Mouse (Mus musculus): ENCODE measurements around the gene Crip2. TPM values are rescaled to one million over a fixed set of nuclear protein-coding genes. Genes with fewer than 3 reads are reported as not detected.
A peak's percentile ranks its signal among the peaks of the same experiment; 100 is the strongest.

The Crip2 gene
- polyA plus RNA-seq, 1 experiment from 2014 or later: 43.8 TPM

- Histone ChIP-seq H3K27ac (ENCODE audit: low read length) (no peak overlapping the region; the same call in 1 of the 2 replicates), H3K36me3 (ENCODE audit: control insufficient read depth, insufficient read depth) (no peaks in the 10 kb centered on the region), H3K9ac (ENCODE audit: low read depth, low read length) (no peak overlapping the region), H3K4me1 (ENCODE audit: control insufficient read depth, low read depth, low read length) (peaks cover 78% of the 10 kb centered on the region), H3K27me3 (ENCODE audit: control insufficient read depth, insufficient read depth, low read depth, low read length) (no peaks in the 10 kb centered on the region), H3K4me3 (ENCODE audit: low read depth, low read length) (no peak overlapping the region), H3K9me3 (replicated peaks; ENCODE audit: control insufficient read depth, low read length) (no peaks in the 10 kb centered on the region), H3K4me2 (ENCODE audit: low read depth, low read length) (no peak overlapping the region)
- WGBS (ENCODE audit: insufficient replicate concordance): 61% methylated on average over 8 of the region's 8 CpGs
- ATAC-seq (ENCODE audit: low read depth): no peak
Measured at GRCm38 (mm10) chr12:113103846-113104451, 36.1 kb upstream of the Crip2 start.

DNA sequence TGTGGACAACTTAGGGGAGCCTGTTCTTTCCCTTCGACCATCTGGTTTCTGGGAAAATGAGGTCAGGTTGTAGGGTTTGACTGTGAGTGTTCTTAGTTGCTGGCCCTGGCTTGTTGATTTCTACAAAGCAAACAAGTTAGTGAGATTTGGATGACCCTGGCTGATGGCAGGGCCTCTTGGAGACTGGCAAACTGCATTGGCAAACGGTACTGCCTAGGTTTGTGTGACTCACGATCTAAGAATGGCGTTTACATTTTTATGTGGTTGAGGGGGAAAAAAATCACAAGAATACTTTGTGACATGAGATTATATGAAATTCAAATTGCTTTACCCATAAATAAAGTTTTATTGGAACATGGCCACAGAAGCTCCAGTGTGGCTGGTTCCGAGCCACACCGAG lies 33.6 kb upstream of the Crip2 start:
- Histone ChIP-seq H3K9ac (ENCODE audit: low read depth, low read length) (peak overlapping the region; percentile 2; the same call in 1 of the 2 replicates), H3K4me2 (ENCODE audit: low read depth, low read length) (no peak overlapping the region)

DNA sequence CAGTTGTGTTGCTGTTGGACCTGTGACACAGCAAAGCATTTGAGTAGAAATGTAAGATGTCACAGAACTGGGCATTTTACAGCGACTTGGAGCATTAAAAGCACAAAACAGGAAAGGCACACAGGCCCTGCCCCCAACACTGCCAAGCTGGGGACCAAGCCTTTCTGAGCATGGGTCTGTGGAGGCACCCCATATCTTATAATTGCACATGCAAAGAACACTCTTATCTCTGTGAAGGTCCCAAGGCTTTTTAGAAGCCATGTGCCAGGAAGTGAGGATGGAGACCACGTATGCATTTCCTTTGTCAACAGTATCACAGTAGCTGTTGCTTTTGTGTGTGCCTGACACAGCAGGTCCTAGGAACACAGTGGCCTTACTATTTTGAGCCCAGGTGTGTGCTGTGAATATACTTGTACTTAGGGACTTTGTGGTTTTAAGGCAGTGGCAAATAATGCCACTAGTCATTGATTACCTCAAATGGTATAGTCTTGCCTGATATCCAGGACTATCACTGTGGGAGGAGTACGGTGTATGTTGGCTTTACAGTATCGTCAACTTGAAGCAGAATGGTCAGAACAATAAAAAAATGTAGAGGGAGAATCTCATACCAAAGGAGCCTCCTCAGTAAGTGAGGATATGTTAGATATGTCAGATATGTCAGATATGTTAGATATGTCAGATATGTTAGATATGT lies 32.5 kb upstream of the Crip2 start:
- H3K9ac ChIP-seq (ENCODE audit: low read depth, low read length): peak overlapping the region; percentile 2
- no peaks in the 10 kb centered on the region for H3K36me3 ChIP-seq (ENCODE audit: control insufficient read depth, insufficient read depth)
- H3K9me3 ChIP-seq (replicated peaks; ENCODE audit: control insufficient read depth, low read length): no peaks in the 10 kb centered on the region
- peak overlapping the region; percentile 57 for H3K4me2 ChIP-seq (ENCODE audit: low read depth, low read length)
- H3K27ac ChIP-seq (ENCODE audit: low read length): peak overlapping the region; percentile 91
- H3K4me1 ChIP-seq (ENCODE audit: control insufficient read depth, low read depth, low read length): peaks cover 66% of the 10 kb centered on the region
- no peaks in the 10 kb centered on the region for H3K27me3 ChIP-seq (ENCODE audit: control insufficient read depth, insufficient read depth, low read depth, low read length)
- WGBS (ENCODE audit: insufficient replicate concordance): 20% methylated on average over 4 of the region's 4 CpGs
- peak; percentile 93 for ATAC-seq (ENCODE audit: low read depth)
- 0 out of 2 replicates have a peak overlapping the region, but pooled peaks have one; percentile 8 for H3K4me3 ChIP-seq (ENCODE audit: low read depth, low read length)

More for the DNA sequence above, 33.6 kb upstream of the Crip2 start:
- no peaks in the 10 kb centered on the region for H3K9me3 ChIP-seq (replicated peaks; ENCODE audit: control insufficient read depth, low read length)
- no peak for ATAC-seq (ENCODE audit: low read depth)
- peak overlapping the region; percentile 91 for H3K27ac ChIP-seq (ENCODE audit: low read length)
- H3K4me1 ChIP-seq (ENCODE audit: control insufficient read depth, low read depth, low read length): peaks cover 71% of the 10 kb centered on the region
- WGBS (ENCODE audit: insufficient replicate concordance): 80% methylated on average over 6 of the region's 6 CpGs
- no peak overlapping the region for H3K4me3 ChIP-seq (ENCODE audit: low read depth, low read length)
- no peaks in the 10 kb centered on the region for H3K36me3 ChIP-seq (ENCODE audit: control insufficient read depth, insufficient read depth)
- no peaks in the 10 kb centered on the region for H3K27me3 ChIP-seq (ENCODE audit: control insufficient read depth, insufficient read depth, low read depth, low read length)

DNA sequence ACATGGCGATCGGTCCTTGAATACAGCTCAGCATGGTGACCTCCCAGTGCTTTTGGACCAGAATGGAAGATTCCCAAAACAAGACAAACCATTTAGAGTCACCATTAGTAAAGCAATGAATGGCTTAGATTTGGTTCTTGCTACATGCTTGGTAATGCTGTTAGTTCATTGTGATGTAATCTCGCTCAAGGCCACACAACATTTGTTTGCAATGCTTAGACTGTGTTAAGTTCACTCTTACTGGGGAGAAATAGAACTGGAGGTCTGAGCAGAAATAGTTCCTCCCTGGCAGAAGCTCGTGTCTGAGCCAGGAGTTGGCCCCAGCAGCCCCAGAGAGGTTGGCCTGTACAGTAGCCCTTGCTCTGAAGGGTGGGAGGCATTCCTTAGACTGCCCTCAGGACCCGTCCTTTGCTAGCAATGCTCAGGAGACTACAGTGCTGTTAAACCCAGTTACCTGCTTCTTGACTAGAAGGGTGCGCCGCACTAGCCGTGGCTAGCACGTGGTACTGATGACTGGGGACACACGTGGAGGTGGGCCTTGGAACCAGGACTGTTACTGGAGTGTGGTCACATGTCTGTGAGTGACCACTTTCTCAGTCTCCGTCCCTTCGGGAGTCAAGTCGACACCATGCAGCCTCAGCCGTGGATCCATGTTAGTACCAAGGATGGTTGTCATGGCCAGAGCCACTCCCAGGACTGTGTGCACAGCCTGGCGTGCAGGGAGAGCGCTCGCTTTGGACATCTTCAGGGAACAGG lies 31.3 kb upstream of the Crip2 start:
- H3K9ac ChIP-seq (ENCODE audit: low read depth, low read length): no peak overlapping the region; the same call in none of the 2 replicates
- WGBS (ENCODE audit: insufficient replicate concordance): 82% methylated on average over 17 of the region's 17 CpGs
- H3K4me3 ChIP-seq (ENCODE audit: low read depth, low read length): no peak overlapping the region
- ATAC-seq (ENCODE audit: low read depth): no peak
- H3K4me1 ChIP-seq (ENCODE audit: control insufficient read depth, low read depth, low read length): peaks cover 56% of the 10 kb centered on the region
- H3K9me3 ChIP-seq (replicated peaks; ENCODE audit: control insufficient read depth, low read length): no peaks in the 10 kb centered on the region
- H3K27me3 ChIP-seq (ENCODE audit: control insufficient read depth, insufficient read depth, low read depth, low read length): no peaks in the 10 kb centered on the region
- H3K27ac ChIP-seq (ENCODE audit: low read length): peak overlapping the region; percentile 91
- no peaks in the 10 kb centered on the region for H3K36me3 ChIP-seq (ENCODE audit: control insufficient read depth, insufficient read depth)
- H3K4me2 ChIP-seq (ENCODE audit: low read depth, low read length): no peak overlapping the region

GRCm38 (mm10) chr12:113109801-113110200 lies 30.2 kb upstream of the Crip2 start:
- H3K36me3 ChIP-seq (ENCODE audit: control insufficient read depth, insufficient read depth): no peaks in the 10 kb centered on the region
- ATAC-seq (ENCODE audit: low read depth): no peak
- no peak overlapping the region for H3K4me2 ChIP-seq (ENCODE audit: low read depth, low read length)
- H3K27ac ChIP-seq (ENCODE audit: low read length): no peak overlapping the region
- WGBS (ENCODE audit: insufficient replicate concordance): 84% methylated on average over 10 of the region's 10 CpGs
- no peak overlapping the region for H3K4me3 ChIP-seq (ENCODE audit: low read depth, low read length)
- peaks cover 45% of the 10 kb centered on the region for H3K4me1 ChIP-seq (ENCODE audit: control insufficient read depth, low read depth, low read length)
- no peak overlapping the region for H3K9ac ChIP-seq (ENCODE audit: low read depth, low read length)
- no peaks in the 10 kb centered on the region for H3K27me3 ChIP-seq (ENCODE audit: control insufficient read depth, insufficient read depth, low read depth, low read length)
- H3K9me3 ChIP-seq (replicated peaks; ENCODE audit: control insufficient read depth, low read length): no peaks in the 10 kb centered on the region

GRCm38 (mm10) chr12:113114141-113114540 lies 25.9 kb upstream of the Crip2 start:
- Histone ChIP-seq H3K4me2 (ENCODE audit: low read depth, low read length) (no peak overlapping the region), H3K27ac (ENCODE audit: low read length) (no peak overlapping the region), H3K9ac (ENCODE audit: low read depth, low read length) (no peak overlapping the region), H3K4me3 (ENCODE audit: low read depth, low read length) (no peak overlapping the region), H3K4me1 (ENCODE audit: control insufficient read depth, low read depth, low read length) (peaks cover 9% of the 10 kb centered on the region), H3K36me3 (ENCODE audit: control insufficient read depth, insufficient read depth) (peaks cover 7% of the 10 kb centered on the region), H3K27me3 (ENCODE audit: control insufficient read depth, insufficient read depth, low read depth, low read length) (no peaks in the 10 kb centered on the region), H3K9me3 (replicated peaks; ENCODE audit: control insufficient read depth, low read length) (no peaks in the 10 kb centered on the region)
- ATAC-seq (ENCODE audit: low read depth): no peak
- WGBS (ENCODE audit: insufficient replicate concordance): 81% methylated on average over 4 of the region's 4 CpGs

GRCm38 (mm10) chr12:113114856-113115538 lies 25.0 kb upstream of the Crip2 start:
- Histone ChIP-seq H3K9ac (ENCODE audit: low read depth, low read length) (no peak overlapping the region), H3K9me3 (replicated peaks; ENCODE audit: control insufficient read depth, low read length) (no peaks in the 10 kb centered on the region), H3K4me3 (ENCODE audit: low read depth, low read length) (no peak overlapping the region), H3K4me1 (ENCODE audit: control insufficient read depth, low read depth, low read length) (peaks cover 5% of the 10 kb centered on the region), H3K4me2 (ENCODE audit: low read depth, low read length) (no peak overlapping the region), H3K36me3 (ENCODE audit: control insufficient read depth, insufficient read depth) (peaks cover 8% of the 10 kb centered on the region), H3K27me3 (ENCODE audit: control insufficient read depth, insufficient read depth, low read depth, low read length) (no peaks in the 10 kb centered on the region), H3K27ac (ENCODE audit: low read length) (no peak overlapping the region)
- WGBS (ENCODE audit: insufficient replicate concordance): 74% methylated on average over 16 of the region's 16 CpGs
- no peak for ATAC-seq (ENCODE audit: low read depth)

DNA sequence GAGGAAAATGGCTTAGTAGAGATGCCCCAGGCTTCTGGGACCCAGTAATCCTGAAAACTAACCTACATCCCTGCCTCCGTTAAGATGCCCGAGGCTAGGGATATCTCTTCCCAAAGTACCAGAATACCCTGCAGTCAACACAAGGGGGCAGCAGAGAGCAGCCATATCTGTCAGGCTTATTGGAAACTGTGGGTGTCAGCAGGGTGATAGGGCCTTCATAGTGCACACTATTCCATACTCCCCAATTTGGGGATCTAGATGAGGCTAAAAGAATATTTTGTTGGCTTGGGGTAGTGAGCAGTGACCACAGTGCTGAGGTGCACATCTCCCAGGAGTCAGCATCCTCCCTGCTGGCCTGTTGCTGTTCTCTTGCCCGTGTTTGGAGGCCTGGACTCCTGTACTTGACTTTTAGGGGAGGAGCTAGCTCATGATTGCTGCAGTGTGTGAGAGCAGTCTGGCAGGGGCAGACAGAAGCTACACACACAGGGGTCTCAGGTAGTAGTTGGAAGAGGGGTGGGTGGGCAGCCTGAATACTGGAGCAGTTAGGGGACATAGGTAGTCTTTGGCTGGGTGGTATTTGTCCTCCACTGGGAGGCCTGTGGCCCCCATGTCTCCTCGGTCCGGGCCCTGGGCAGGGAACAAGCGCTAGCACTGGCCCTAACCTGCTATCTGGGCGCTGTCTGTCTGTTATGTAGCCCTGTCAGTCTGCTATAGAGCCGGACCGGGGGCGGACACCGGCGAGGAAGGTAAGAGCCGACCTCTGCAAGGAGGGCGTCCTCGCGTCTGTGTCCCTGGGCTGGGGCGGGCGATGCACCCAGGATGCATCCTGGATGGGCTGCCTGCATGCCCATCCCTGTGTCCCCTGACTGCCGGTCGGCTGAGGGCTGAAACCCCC lies 20.3 kb upstream of the Crip2 start:
- no peak overlapping the region for H3K4me2 ChIP-seq (ENCODE audit: low read depth, low read length)
- no peaks in the 10 kb centered on the region for H3K9me3 ChIP-seq (replicated peaks; ENCODE audit: control insufficient read depth, low read length)
- H3K27me3 ChIP-seq (ENCODE audit: control insufficient read depth, insufficient read depth, low read depth, low read length): no peaks in the 10 kb centered on the region
- no peak overlapping the region for H3K27ac ChIP-seq (ENCODE audit: low read length)
- H3K36me3 ChIP-seq (ENCODE audit: control insufficient read depth, insufficient read depth): peaks cover 42% of the 10 kb centered on the region
- no peak overlapping the region for H3K4me3 ChIP-seq (ENCODE audit: low read depth, low read length)
- no peaks in the 10 kb centered on the region; the same call in 1 of the 2 replicates for H3K4me1 ChIP-seq (ENCODE audit: control insufficient read depth, low read depth, low read length)
- peak; percentile 52 for ATAC-seq (ENCODE audit: low read depth)
- 81% methylated on average over 20 of the region's 20 CpGs for WGBS (ENCODE audit: insufficient replicate concordance)
- H3K9ac ChIP-seq (ENCODE audit: low read depth, low read length): no peak overlapping the region

Data from liver, embryonic 16.5 days (tissue).